Mouse (Mus musculus): ENCODE measurements at regions not wholly inside any gene's neighbourhood (a gene's known extent, or its start where the extent isn't known, plus 50 kb on each side); places are given as distances from the start of the nearest gene placed in this dataset.
"Not testable (repeated sequence)": the region's sequence is repeated elsewhere in the genome, so short reads cannot be mapped to it uniquely, and the experiment has no call there.

- not testable (repeated sequence) for ATAC-seq (ENCODE audit: low read depth); H3K27ac ChIP-seq (replicated peaks)
- WGBS = 88% methylated on average over 7 of the region's 7 CpGs
Observed at GRCm38 (mm10) chr13:12863542-12863941, 63.7 kb upstream of the Prl2c3 start.

GRCm38 (mm10) chr13:12860954-12861353 lies 61.1 kb upstream of the Prl2c3 start:
- H3K4me3 ChIP-seq; H3K4me2 ChIP-seq; ATAC-seq (ENCODE audit: low read depth); H3K36me3 ChIP-seq; H3K27ac ChIP-seq (replicated peaks); H3K4me1 ChIP-seq (replicated peaks); H3K27me3 ChIP-seq; H3K9ac ChIP-seq: not testable (repeated sequence)
- peaks cover 63% of the 10 kb centered on the region for H3K9me3 ChIP-seq
- WGBS = 95% methylated on average over 16 of the region's 17 CpGs

More at GRCm38 (mm10) chr13:12863542-12863941, 63.7 kb upstream of the Prl2c3 start:
- H3K9me3 ChIP-seq = peaks cover 46% of the 10 kb centered on the region
- not testable (repeated sequence) for H3K27me3 ChIP-seq; H3K4me1 ChIP-seq (replicated peaks); H3K4me3 ChIP-seq; H3K4me2 ChIP-seq; H3K9ac ChIP-seq; H3K36me3 ChIP-seq

GRCm38 (mm10) chr13:12859930-12860329 lies 60.1 kb upstream of the Prl2c3 start:
- H3K4me2 ChIP-seq; H3K27me3 ChIP-seq; H3K4me3 ChIP-seq; H3K9ac ChIP-seq; H3K27ac ChIP-seq (replicated peaks); H3K4me1 ChIP-seq (replicated peaks); ATAC-seq (ENCODE audit: low read depth); H3K36me3 ChIP-seq: not testable (repeated sequence)
- H3K9me3 ChIP-seq = peaks cover 59% of the 10 kb centered on the region
- WGBS = 95% methylated on average over 19 of the region's 19 CpGs

Data from neural tube, embryonic 13.5 days (tissue).